Mouse (Mus musculus) lung, embryonic 16.5 days (tissue): Measurements from ENCODE around the gene Sla2. TPM values are rescaled to one million over a fixed set of nuclear protein-coding genes. Genes with fewer than 3 reads are reported as not detected.

Experiments
- ATAC-seq: fragments of 200-750 bp; cut with Nextera tagmentation; 2 replicates; pipeline ENCODE4 v1.8.0; 2017; ENCODE audit warnings: low read depth, mild to moderate bottlenecking, moderate library complexity
- H3K27ac ChIP-seq: fragments of 300-500 bp; sonication (generic); 2 replicates; pipeline ENCODE4 v1.5.1; 2014; ENCODE audit warnings: mild to moderate bottlenecking, control low read depth, low read length
- H3K27me3 ChIP-seq: fragments of 300-500 bp; sonication (generic); 2 replicates; pipeline ENCODE4 v1.6.1; 2014; ENCODE audit warnings: low read depth, low read length, mixed read lengths; ENCODE audit not compliant: control insufficient read depth, insufficient read depth
- H3K36me3 ChIP-seq: fragments of 300-500 bp; sonication (generic); 2 replicates; pipeline ENCODE4 v1.6.1; 2014; ENCODE audit warnings: low read length; ENCODE audit not compliant: control insufficient read depth, insufficient read depth
- H3K4me1 ChIP-seq: fragments of 300-500 bp; sonication (generic); replicated peaks from 2 replicates; pipeline ENCODE4 v1.6.1; 2014; ENCODE audit warnings: low read length, mixed read lengths; ENCODE audit not compliant: control insufficient read depth, insufficient read depth
- H3K4me2 ChIP-seq: fragments of 300-500 bp; sonication (generic); 2 replicates; pipeline ENCODE4 v1.6.1; 2014; ENCODE audit warnings: low read depth, low read length, control low read depth
- H3K4me3 ChIP-seq: fragments of 300-500 bp; sonication (generic); 2 replicates; pipeline ENCODE4 v1.5.1; 2014; ENCODE audit warnings: mild to moderate bottlenecking, low read length, control low read depth
- H3K9ac ChIP-seq: fragments of 300-500 bp; sonication (generic); 2 replicates; pipeline ENCODE4 v1.6.1; 2014; ENCODE audit warnings: low read length, control low read depth
- H3K9me3 ChIP-seq: fragments of 300-500 bp; sonication (generic); 2 replicates; pipeline ENCODE4 v1.6.1; 2016; ENCODE audit warnings: low read length; ENCODE audit not compliant: control insufficient read depth
- WGBS: fragments of 180-500 bp; shearing (Covaris S2); extraction: QIAGEN DNeasy Blood & Tissue Kit; methylation state at CpG from one replicate; pipeline ENCODE4 v1.1.7; 2014; 5-methylcytosine and 5-hydroxymethylcytosine counted together
- polyA plus RNA-seq: library from polyadenylated mRNA; unstranded; fragments of >200 nt; fragmentation: Nextera tagmentation; extraction: Ambion mirVana; gene quantifications from 2 replicates; pipeline ENCODE4 v1.2.1, GENCODE M21; 2015

Gene Sla2
- polyA plus RNA-seq, 1 experiment from 2014 or later = 0.63 TPM

GRCm38 (mm10) chr2:156848526-156849182 is 38.3 kb downstream of the Sla2 start:
- no peak overlapping the region for H3K27ac ChIP-seq
- H3K4me2 ChIP-seq = no peak overlapping the region
- H3K9me3 ChIP-seq = no peaks in the 10 kb centered on the region
- peaks cover 24% of the 10 kb centered on the region for H3K4me1 ChIP-seq
- H3K4me3 ChIP-seq = no peak overlapping the region
- no peaks in the 10 kb centered on the region for H3K27me3 ChIP-seq
- H3K9ac ChIP-seq = no peak overlapping the region
- H3K36me3 ChIP-seq = peaks cover 21% of the 10 kb centered on the region
- no peak for ATAC-seq
- WGBS = 73% methylated on average over 6 of the region's 6 CpGs

- 64% methylated on average over 6 of the region's 6 CpGs for WGBS
Observed at GRCm38 (mm10) chr2:156847653-156848052, 39.3 kb downstream of the Sla2 start.

GRCm38 (mm10) chr2:156844715-156845114 is 42.3 kb downstream of the Sla2 start:
- Histone ChIP-seq H3K4me3 (no peak overlapping the region), H3K9ac (no peak overlapping the region; the same call in 1 of the 2 replicates), H3K27me3 (no peaks in the 10 kb centered on the region), H3K4me2 (peak overlapping the region; percentile 10; the same call in 1 of the 2 replicates), H3K4me1 (peaks cover 46% of the 10 kb centered on the region), H3K36me3 (peaks cover 11% of the 10 kb centered on the region), H3K27ac (peak overlapping the region; percentile 71), H3K9me3 (no peaks in the 10 kb centered on the region)
- ATAC-seq = no peak
- 31% methylated on average over 10 of the region's 10 CpGs for WGBS

More at GRCm38 (mm10) chr2:156847653-156848052, 39.3 kb downstream of the Sla2 start:
- no peaks in the 10 kb centered on the region for H3K9me3 ChIP-seq
- H3K36me3 ChIP-seq = peaks cover 21% of the 10 kb centered on the region
- peaks cover 34% of the 10 kb centered on the region for H3K4me1 ChIP-seq
- H3K27ac ChIP-seq = no peak overlapping the region
- no peak for ATAC-seq
- H3K27me3 ChIP-seq = no peaks in the 10 kb centered on the region
- H3K9ac ChIP-seq = no peak overlapping the region
- no peak overlapping the region for H3K4me2 ChIP-seq
- H3K4me3 ChIP-seq = no peak overlapping the region

DNA sequence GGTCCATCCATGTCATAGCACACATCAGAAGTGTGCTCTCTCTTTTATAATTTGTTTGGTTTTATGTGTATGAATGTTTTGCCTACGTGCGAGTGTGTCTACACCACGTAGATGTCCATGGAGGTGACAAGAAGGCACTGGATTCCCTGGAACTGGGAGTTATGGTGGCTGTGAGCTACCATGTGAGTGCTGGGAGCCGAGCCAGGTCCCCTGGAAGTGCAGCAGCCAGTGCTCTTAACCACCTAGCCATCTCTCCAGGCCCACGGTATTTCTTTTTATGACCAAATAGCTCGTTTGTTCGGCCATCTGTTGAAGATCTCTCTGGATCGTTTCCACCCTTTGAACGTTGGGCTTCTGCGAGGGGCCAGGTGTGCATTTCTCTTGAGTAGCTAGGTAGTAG is 43.7 kb downstream of the Sla2 start:
- H3K9ac ChIP-seq = no peak overlapping the region
- H3K9me3 ChIP-seq = no peaks in the 10 kb centered on the region
- 57% methylated on average over 10 of the region's 10 CpGs for WGBS
- H3K36me3 ChIP-seq = peaks cover 8% of the 10 kb centered on the region
- H3K27ac ChIP-seq = no peak overlapping the region
- H3K4me3 ChIP-seq = no peak overlapping the region
- ATAC-seq = no peak
- no peaks in the 10 kb centered on the region for H3K27me3 ChIP-seq
- H3K4me2 ChIP-seq = no peak overlapping the region
- peaks cover 56% of the 10 kb centered on the region for H3K4me1 ChIP-seq

DNA sequence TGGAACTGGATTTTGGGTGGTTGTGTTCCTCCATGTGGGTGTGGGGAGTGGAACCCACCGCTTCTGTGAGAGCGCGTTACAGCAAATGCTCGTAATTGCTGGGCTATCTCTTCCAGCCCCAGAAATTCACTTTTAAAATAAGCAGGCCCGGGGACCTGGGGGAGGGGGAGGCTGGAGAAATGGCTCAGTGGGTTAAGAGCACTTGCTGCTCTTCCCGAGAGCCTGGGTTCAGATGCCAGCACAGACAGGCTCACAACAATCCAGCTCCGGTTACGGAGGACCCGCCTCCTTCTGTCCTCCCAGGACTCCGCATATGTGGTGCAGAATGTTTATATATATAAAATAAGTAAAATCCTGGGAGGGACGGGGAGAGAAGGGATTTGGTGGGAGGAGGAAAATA is 44.3 kb downstream of the Sla2 start:
- Histone ChIP-seq H3K4me3 (peak overlapping the region; percentile 91), H3K4me1 (peaks cover 60% of the 10 kb centered on the region), H3K36me3 (peaks cover 8% of the 10 kb centered on the region), H3K27me3 (no peaks in the 10 kb centered on the region), H3K27ac (peak overlapping the region; percentile 98), H3K9me3 (no peaks in the 10 kb centered on the region), H3K4me2 (peak overlapping the region; percentile 94), H3K9ac (peak overlapping the region; percentile 93)
- WGBS = 14% methylated on average over 11 of the region's 11 CpGs
- no peak for ATAC-seq

DNA sequence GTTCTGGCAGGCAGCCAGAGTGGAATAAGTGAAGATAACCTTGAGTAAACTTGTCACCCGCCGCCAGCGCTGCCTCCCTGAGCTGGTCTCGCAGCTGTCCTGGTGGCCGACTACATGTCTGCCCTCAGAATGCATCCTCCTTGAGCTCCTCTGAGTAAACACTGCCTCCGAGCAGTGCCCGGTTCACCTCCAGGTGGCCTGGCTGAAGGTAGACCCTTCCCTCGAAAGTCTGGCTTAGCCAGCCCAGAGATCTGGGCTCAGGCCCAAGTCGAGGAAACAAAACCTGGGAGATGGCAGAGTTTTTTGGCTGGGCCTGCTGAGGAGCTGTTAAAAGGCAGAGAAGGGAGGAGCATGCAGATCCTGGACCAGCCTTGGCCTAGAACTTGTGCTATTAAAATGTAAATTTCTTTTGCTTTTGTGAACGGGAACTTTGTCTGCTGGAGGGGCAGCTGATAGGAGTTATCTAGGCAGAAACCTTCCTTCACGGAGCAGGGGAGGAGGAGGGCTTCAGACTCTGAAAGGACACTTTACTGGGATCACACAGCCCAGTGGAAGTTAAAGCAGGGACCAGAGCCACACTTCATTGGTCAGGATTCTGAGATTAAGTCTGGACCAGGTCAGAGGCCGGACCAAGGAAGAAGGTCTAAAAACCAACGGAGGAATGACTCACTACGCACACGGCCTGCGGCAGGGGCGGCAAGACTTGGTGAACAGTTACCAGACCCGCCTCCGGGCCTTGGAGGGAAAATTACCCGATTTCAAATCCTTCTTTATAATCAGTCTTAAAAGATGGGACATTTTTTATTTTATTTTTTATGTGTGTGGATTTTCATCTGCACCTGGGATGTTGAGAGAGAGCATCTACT is 44.9 kb downstream of the Sla2 start:
- Histone ChIP-seq H3K4me3 (peak overlapping the region; percentile 91), H3K27ac (peak overlapping the region; percentile 98), H3K9ac (peak overlapping the region; percentile 93), H3K4me1 (peaks cover 60% of the 10 kb centered on the region), H3K4me2 (peak overlapping the region; percentile 94), H3K9me3 (no peaks in the 10 kb centered on the region), H3K36me3 (peaks cover 3% of the 10 kb centered on the region), H3K27me3 (no peaks in the 10 kb centered on the region)
- 7% methylated on average over 20 of the region's 20 CpGs for WGBS
- ATAC-seq = 0 out of 2 replicates have a peak, but pooled peaks have one; percentile 0

GRCm38 (mm10) chr2:156841028-156841840 is 45.8 kb downstream of the Sla2 start:
- Histone ChIP-seq H3K4me2 (peak overlapping the region; percentile 94), H3K4me3 (peak overlapping the region; percentile 91), H3K9me3 (no peaks in the 10 kb centered on the region), H3K36me3 (peaks cover 3% of the 10 kb centered on the region), H3K9ac (peak overlapping the region; percentile 93), H3K27me3 (no peaks in the 10 kb centered on the region), H3K27ac (peak overlapping the region; percentile 98), H3K4me1 (peaks cover 60% of the 10 kb centered on the region)
- under 1% methylated on average over 35 of the region's 42 CpGs for WGBS
- peak; percentile 26 for ATAC-seq

GRCm38 (mm10) chr2:156840301-156841027 is 46.5 kb downstream of the Sla2 start:
- peak overlapping the region; percentile 91 for H3K4me3 ChIP-seq
- H3K27me3 ChIP-seq = no peaks in the 10 kb centered on the region
- WGBS = under 1% methylated on average over 54 of the region's 79 CpGs
- ATAC-seq = peak; percentile 47
- H3K27ac ChIP-seq = peak overlapping the region; percentile 98
- peak overlapping the region; percentile 94 for H3K4me2 ChIP-seq
- H3K9ac ChIP-seq = peak overlapping the region; percentile 93
- no peaks in the 10 kb centered on the region; the same call in none of the 2 replicates for H3K36me3 ChIP-seq
- H3K9me3 ChIP-seq = no peaks in the 10 kb centered on the region
- peaks cover 56% of the 10 kb centered on the region for H3K4me1 ChIP-seq
